Mouse (Mus musculus): ENCODE data around the gene Rprml. TPM values are rescaled to one million over a fixed set of nuclear protein-coding genes. Genes with fewer than 3 reads are reported as not detected.

Rprml gene
- total RNA-seq (2015; ENCODE audit: low replicate concordance) (not detected in 2 replicates), total RNA-seq (2017; ENCODE audit: low replicate concordance) (not detected in 2 replicates)

GRCm38 (mm10) chr11:103649301-103649982 lies at the start of gene Rprml:
TSS of gene Rprml (plus strand) at chr11:103649570.
- ATAC-seq (replicated peaks; ENCODE audit: low FRiP score, poor library complexity, severe bottlenecking): no peak

- ATAC-seq (replicated peaks; ENCODE audit: low FRiP score, poor library complexity, severe bottlenecking): no peak
Measured at GRCm38 (mm10) chr11:103606611-103607010, 42.8 kb upstream of the Rprml start.

- ATAC-seq (replicated peaks; ENCODE audit: low FRiP score, poor library complexity, severe bottlenecking): no peak
Measured at GRCm38 (mm10) chr11:103610772-103611171, 38.6 kb upstream of the Rprml start.

GRCm38 (mm10) chr11:103621040-103621439 lies 28.3 kb upstream of the Rprml start, which contains the start of gene Gm884:
TSS of gene Gm884 (minus strand) at chr11:103621140.
- no peak for ATAC-seq (replicated peaks; ENCODE audit: low FRiP score, poor library complexity, severe bottlenecking)

DNA sequence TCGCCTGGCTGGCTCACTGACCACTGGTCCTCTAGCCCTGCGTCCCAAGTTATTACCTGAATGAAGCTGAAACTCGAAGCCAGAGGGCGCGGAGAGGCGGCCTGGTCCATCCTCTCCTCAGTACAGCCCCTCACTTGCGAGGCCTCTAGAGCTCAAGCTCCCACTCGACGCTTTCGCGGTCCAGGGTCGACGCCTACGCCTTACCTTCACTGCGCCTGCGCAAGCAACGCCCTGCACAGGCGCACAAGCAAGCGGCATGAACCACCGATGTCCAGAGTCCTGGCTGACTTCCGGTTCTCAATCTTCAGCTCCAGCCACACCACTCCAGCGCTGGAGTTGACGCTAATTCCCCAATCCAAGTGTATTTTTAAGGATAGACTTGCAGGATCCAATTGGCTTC lies 21.9 kb upstream of the Rprml start:
- ATAC-seq (replicated peaks; ENCODE audit: low FRiP score, poor library complexity, severe bottlenecking): no peak

DNA sequence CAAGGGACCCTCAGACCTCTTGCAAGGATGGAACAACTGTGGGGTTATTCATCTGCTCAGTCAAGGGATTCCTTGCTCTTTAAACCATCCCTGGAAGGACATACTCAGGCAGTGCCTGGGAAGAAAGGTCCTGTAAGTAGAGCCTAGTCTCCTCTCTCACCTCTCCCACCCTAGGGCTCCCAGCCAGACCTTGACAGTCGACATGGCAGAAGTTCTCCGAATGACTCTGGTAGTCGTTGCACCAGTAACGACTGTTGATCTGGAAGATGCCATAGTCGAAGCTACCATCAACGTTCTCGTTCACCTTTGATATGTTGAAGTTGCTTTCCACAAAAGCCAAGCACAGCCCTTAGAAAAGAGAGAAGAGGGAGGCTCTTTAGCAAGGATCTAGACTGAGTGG lies 14.6 kb upstream of the Rprml start:
- ATAC-seq (replicated peaks; ENCODE audit: low FRiP score, poor library complexity, severe bottlenecking): no peak

GRCm38 (mm10) chr11:103635481-103635880 lies 13.9 kb upstream of the Rprml start:
- ATAC-seq (replicated peaks; ENCODE audit: low FRiP score, poor library complexity, severe bottlenecking): no peak

DNA sequence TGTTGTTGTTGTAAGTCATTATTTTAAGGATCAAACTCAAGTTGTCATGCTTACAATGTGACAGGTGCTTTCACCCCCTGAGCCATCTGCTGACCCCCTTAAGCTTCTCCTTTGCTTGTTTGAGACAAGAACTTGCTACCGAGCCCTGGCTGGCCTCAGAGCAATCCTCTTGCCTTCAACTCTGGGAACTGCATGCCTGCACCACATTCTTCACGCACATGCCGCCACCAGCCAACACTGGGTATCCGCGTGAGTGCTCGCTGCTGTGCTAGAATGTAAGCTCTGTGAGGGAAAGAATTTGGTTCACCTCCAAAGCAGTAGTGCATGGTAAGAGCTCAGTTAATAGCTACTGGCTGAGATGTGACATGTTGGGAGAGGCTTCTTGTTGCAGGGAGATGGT lies 13.1 kb upstream of the Rprml start:
- ATAC-seq (replicated peaks; ENCODE audit: low FRiP score, poor library complexity, severe bottlenecking): no peak

DNA sequence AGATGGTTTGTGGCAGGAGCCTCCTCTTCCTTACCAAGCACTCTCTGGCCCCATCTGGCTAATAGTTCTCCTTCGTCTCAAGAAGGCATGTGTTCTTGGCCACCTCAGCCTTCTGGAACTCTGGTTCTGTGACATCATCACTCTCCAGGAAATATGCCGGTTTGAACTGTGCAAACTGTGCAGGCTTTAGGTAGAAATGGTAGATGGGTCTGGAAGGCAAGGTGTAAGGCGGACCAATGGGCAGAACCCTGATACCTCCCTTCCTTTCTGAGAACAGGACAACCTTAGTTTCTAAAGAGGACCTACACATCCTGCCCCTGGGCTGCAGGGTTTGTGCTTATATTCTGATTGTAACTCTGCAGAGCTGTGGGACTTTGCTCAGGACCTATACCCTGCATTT lies 10.6 kb upstream of the Rprml start, which contains the start of gene Lyzl6:
Gene Lyzl6 (minus strand): TSS at position 101 of the 400 bp plus-strand sequence.
- ATAC-seq (replicated peaks; ENCODE audit: low FRiP score, poor library complexity, severe bottlenecking): no peak

- ATAC-seq (replicated peaks; ENCODE audit: low FRiP score, poor library complexity, severe bottlenecking): no peak
Measured at GRCm38 (mm10) chr11:103639407-103639946, 9.9 kb upstream of the Rprml start.

DNA sequence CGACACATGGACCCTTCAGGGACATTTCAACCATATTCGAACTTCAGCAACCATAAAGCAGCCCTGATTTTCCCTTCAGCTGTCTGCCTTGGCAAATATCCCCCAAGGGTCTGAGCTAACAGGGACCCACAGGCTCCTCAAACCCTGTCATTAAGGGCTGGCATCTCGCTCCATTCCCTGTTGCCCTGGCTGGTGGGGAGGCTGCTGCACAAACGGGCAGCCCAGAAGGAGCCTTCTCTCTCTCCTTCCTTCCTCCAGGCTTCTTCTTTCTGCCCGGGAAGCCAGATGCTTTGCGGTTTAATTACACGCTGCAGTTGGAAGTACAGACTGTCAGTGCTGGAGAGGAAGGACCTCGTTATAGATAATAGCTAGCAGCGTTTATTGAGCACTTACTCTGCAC lies 6.2 kb upstream of the Rprml start:
- ATAC-seq (replicated peaks; ENCODE audit: low FRiP score, poor library complexity, severe bottlenecking): no peak

DNA sequence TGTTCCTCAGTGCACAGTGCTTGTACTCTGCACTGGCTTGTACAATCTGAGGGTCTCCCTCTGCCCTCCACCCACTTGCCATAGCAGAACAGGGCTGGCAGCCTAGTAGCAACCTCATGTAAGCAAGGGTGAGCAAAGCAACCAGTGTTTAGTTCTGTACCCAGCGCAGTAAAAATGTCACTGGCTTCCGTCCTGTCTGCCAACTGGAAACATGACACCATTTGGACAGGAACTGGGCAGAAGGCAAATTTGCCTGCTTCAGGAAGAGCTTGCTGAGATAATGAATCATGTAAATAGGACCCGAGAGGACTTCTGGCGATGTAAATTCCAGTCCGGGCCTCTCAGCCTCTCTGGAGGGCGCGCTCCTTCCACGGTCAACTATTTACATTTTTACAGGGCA lies 3.6 kb upstream of the Rprml start:
- no peak for ATAC-seq (replicated peaks; ENCODE audit: low FRiP score, poor library complexity, severe bottlenecking)

DNA sequence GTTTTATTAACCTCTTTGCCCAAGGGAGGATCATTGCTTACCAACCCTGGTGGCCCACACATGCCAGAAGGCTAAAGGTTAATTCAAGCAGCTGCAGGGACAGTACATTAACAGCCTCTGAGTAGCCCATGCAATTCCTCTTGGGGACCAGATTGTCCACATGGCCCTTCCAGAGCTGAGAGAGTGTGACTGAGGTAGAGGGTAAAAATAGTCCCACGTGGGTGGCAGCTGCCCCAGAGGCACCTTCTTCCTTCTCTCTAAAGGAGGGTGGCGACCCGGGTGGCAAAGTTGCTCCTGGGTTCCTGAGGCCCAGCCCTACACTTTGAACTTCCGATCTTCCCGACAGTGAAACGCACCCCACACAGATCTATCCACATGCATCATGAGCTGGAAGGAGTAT lies 3.1 kb upstream of the Rprml start:
- no peak for ATAC-seq (replicated peaks; ENCODE audit: low FRiP score, poor library complexity, severe bottlenecking)

DNA sequence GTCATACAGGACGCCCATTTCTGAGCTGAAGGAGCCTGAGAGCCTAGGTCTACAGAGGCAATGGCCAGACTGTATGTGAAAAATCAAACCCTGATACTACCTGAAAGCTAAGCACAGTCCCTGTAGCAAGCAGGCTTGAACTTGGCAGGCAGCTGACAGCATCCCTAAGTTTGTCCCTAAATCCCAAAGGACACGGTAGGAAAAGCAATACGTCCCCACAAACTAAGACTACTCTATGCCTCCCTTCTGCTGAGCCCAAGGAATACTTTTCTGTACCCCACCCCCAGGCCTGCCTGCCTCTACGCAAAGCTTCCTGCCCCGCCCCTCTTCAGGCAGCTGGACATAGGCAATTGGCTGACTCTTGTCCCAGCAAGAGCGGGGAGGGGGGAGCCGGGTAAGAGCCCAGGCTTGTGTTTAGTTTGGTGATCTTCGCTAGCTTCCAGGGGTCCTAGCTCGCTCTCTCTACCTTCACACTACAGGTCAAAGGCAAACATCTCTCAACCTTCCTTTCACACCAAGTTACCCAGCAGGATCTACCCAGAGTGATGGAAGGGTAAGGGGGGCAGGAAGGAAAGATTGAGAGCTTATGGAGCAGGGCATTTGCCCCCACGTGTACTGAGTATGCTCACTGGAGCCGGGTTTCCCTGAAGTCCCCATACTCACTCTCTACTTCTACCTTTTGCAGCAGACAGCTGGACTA lies 1.3 kb upstream of the Rprml start:
- no peak for ATAC-seq (replicated peaks; ENCODE audit: low FRiP score, poor library complexity, severe bottlenecking)

DNA sequence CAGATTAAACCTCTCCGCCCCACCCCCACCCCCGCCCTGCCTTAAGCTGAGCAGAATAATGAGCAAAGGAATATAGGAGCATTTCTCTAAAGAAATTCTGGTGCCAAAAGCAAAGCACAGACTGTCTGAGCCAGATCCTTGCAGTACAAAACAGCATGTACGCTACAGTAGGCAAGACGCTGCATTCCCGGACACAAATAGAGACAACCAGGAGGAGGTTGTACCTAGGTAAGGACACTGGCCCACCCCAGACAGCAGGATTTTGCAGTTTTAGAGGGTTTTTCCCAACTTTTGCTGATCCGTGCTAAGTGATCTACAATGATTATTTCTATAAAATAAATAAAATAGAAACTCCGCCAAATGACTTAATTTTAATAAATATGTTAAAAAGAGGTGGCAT lies 714 bp upstream of the Rprml start:
- ATAC-seq (replicated peaks; ENCODE audit: low FRiP score, poor library complexity, severe bottlenecking): no peak

DNA sequence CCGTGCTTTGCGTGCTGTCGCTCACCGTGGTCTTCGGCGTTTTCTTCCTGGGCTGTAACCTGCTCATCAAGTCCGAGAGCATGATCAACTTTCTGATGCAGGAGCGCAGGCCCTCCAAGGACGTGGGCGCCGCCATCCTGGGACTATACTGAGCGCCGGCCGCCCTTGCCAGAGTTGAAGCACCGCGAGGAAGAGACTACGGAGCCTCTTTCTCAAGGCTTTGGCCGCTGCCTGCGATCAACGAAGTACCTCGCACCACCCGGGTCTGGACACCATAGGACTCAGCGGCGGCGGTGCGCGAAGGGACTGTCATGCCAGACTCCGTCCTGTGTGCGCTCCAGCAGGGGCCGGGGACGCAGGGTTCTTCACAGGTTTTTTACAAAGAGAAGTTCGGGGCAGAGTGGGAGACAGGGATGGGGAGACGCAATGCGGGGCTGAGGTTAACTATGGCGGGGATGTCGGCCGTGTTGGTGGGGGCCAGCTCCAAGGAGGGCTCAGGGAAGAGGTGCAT lies 668 bp downstream of the Rprml start:
- ATAC-seq (replicated peaks; ENCODE audit: low FRiP score, poor library complexity, severe bottlenecking): no peak

DNA sequence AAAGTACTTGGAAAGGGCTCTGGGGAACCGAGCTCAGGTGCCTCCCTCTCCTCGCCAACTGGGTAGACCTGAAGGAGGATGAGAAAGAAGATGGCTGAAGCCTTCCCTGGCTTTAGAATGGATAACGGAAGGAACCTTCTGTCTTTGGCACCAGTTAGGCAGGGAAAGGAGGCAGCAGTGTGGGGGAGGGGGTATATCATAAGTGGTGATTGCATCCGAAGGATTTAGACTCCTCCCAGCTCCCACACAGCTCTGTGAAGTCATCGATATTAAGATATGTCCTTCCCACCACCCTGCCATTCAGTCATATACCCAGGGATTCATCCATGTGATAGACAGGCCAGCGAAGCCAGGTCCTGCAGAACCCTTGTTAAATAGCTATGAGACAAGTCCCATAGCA lies 2.1 kb downstream of the Rprml start:
- ATAC-seq (replicated peaks; ENCODE audit: low FRiP score, poor library complexity, severe bottlenecking): no peak

- ATAC-seq (replicated peaks; ENCODE audit: low FRiP score, poor library complexity, severe bottlenecking): no peak
Measured at GRCm38 (mm10) chr11:103653359-103653965, 4.1 kb downstream of the Rprml start.

DNA sequence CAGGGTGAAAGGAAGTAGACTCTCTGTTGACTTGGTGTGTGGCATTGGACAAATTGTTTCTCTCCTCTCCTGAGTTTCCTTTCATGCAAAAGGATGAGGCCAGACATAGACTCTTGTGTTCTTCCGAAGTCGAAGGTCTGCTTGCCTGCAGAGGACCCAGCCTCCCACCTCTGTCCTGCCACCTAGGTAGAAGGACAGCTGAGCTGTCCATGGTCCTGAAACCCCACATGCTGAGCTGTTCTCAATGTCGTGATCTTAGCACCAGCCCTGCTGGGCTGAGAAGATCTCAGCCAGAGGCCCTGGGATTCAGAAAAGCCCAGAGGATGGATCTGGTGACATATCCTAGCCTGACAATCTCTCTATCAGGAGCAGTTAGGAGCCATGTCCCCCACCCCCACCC lies 7.2 kb downstream of the Rprml start:
- no peak for ATAC-seq (replicated peaks; ENCODE audit: low FRiP score, poor library complexity, severe bottlenecking)

GRCm38 (mm10) chr11:103658189-103658588 lies 8.8 kb downstream of the Rprml start:
- ATAC-seq (replicated peaks; ENCODE audit: low FRiP score, poor library complexity, severe bottlenecking): no peak
